Comparison of ENCODE assay signal across 13 mouse cellular contexts in genomic region chr4:143231790-143232422, GRCm38 (mm10). TPM values are rescaled to one million over a fixed set of nuclear protein-coding genes. Genes with fewer than 3 reads are reported as not detected.
DNase-seq lines count a peak whose midpoint lies in the region; ATAC-seq and TF ChIP-seq lines count a peak whose summit lies in the region.
"Had no signal": no experiment of that assay in that cellular context is flagged by ENCODE, and none has a peak within 500 bp of the region (broad histone marks: within the 10 kb centered on the region; RNA-seq: fewer than 3 reads in every experiment).

No protein-coding gene starts in this region.

- DNase-seq in forebrain, embryonic 11.5 days (ENCODE audit: low spot score), result no peak
- DNase-seq in forebrain, embryonic 10.5 days (ENCODE audit: extremely low spot score, low spot score), result no peak
- DNase-seq in lung, postnatal 0 days (ENCODE audit: low spot score), result no peak
- DNase-seq in hindbrain, embryonic 14.5 days (ENCODE audit: low spot score), result no peak
- no peak for DNase-seq in midbrain, postnatal 0 days (ENCODE audit: low spot score)
- DNase-seq in testis, postnatal 14 days (ENCODE audit: low spot score), result no peak
- no peak for DNase-seq in left cerebral cortex, adult 8-10 months (ENCODE audit: low spot score in 2 of 2)
- DNase-seq: cerebellum, adult 18-20 months; heart, postnatal 14 days; kidney, adult 2 months had no signal

- no peak for TF ChIP-seq EP300 in lung, postnatal 0 days (IDR thresholded peaks at IDR 0.05)

- H3K4me2 ChIP-seq in forebrain, embryonic 11.5 days (ENCODE audit: low read depth, low read length, severe bottlenecking), result no peak overlapping the region
- H3K4me2 ChIP-seq in lung, embryonic 15.5 days, result no peak overlapping the region
- H3K4me2 ChIP-seq in lung, postnatal 0 days (replicated peaks; ENCODE audit: low read depth, low read length), result no peak overlapping the region
- no peak overlapping the region for H3K4me2 ChIP-seq in hindbrain, embryonic 14.5 days (replicated peaks)
- H3K4me2 ChIP-seq in midbrain, postnatal 0 days (ENCODE audit: low read depth, low read length, poor library complexity, severe bottlenecking), result no peak overlapping the region
- H3K4me2 ChIP-seq: liver, embryonic 15.5 days had no signal

- WGBS in forebrain, embryonic 11.5 days, result 93% methylated on average over 10 of the region's 10 CpGs
- 91% methylated on average over 10 of the region's 10 CpGs for WGBS in forebrain, embryonic 10.5 days
- WGBS in lung, embryonic 15.5 days, result 90% methylated on average over 10 of the region's 10 CpGs
- 86% methylated on average over 10 of the region's 10 CpGs for WGBS in lung, postnatal 0 days
- 97% methylated on average over 10 of the region's 10 CpGs for WGBS in hindbrain, embryonic 14.5 days
- 92% methylated on average over 10 of the region's 10 CpGs for WGBS in midbrain, postnatal 0 days

- H3K9ac ChIP-seq in forebrain, embryonic 11.5 days (ENCODE audit: low read length), result no peak overlapping the region
- H3K9ac ChIP-seq in lung, embryonic 15.5 days, result no peak overlapping the region
- no peak overlapping the region for H3K9ac ChIP-seq in lung, postnatal 0 days (replicated peaks; ENCODE audit: low read depth)
- no peak overlapping the region for H3K9ac ChIP-seq in hindbrain, embryonic 14.5 days
- no peak overlapping the region for H3K9ac ChIP-seq in midbrain, postnatal 0 days (replicated peaks; ENCODE audit: low read length, poor library complexity, severe bottlenecking)
- H3K9ac ChIP-seq: liver, embryonic 15.5 days had no signal

- no peak overlapping the region for H3K4me3 ChIP-seq in forebrain, embryonic 11.5 days (ENCODE audit: low read depth, low read length)
- H3K4me3 ChIP-seq in forebrain, embryonic 10.5 days, result no peak overlapping the region
- no peak overlapping the region for H3K4me3 ChIP-seq in lung, embryonic 15.5 days
- no peak overlapping the region for H3K4me3 ChIP-seq in lung, postnatal 0 days (ENCODE audit: low read depth, low read length)
- H3K4me3 ChIP-seq in hindbrain, embryonic 14.5 days (replicated peaks; ENCODE audit: low read length), result no peak overlapping the region
- H3K4me3 ChIP-seq in midbrain, postnatal 0 days (ENCODE audit: low read depth, low read length), result no peak overlapping the region
- H3K4me3 ChIP-seq: liver, embryonic 15.5 days had no signal

- no peaks in the 10 kb centered on the region for H3K4me1 ChIP-seq in forebrain, embryonic 11.5 days (replicated peaks; ENCODE audit: control insufficient read depth, insufficient read depth, low read length)
- no peaks in the 10 kb centered on the region for H3K4me1 ChIP-seq in forebrain, embryonic 10.5 days
- H3K4me1 ChIP-seq in lung, embryonic 15.5 days, result no peaks in the 10 kb centered on the region
- no peaks in the 10 kb centered on the region for H3K4me1 ChIP-seq in lung, postnatal 0 days (ENCODE audit: insufficient read depth, low read depth, low read length)
- H3K4me1 ChIP-seq in hindbrain, embryonic 14.5 days (replicated peaks; ENCODE audit: control insufficient read depth, insufficient read depth, low read length), result no peaks in the 10 kb centered on the region
- H3K4me1 ChIP-seq in midbrain, postnatal 0 days (ENCODE audit: insufficient read depth, low read length), result no peaks in the 10 kb centered on the region
- H3K4me1 ChIP-seq: liver, embryonic 15.5 days had no signal

- no peaks in the 10 kb centered on the region for H3K36me3 ChIP-seq in forebrain, embryonic 11.5 days (ENCODE audit: control insufficient read depth, insufficient read depth, low read length)
- H3K36me3 ChIP-seq in forebrain, embryonic 10.5 days (replicated peaks), result no peaks in the 10 kb centered on the region
- no peaks in the 10 kb centered on the region for H3K36me3 ChIP-seq in lung, embryonic 15.5 days
- H3K36me3 ChIP-seq in lung, postnatal 0 days (ENCODE audit: insufficient read depth, low read length), result no peaks in the 10 kb centered on the region
- H3K36me3 ChIP-seq in hindbrain, embryonic 14.5 days (replicated peaks; ENCODE audit: control insufficient read depth, insufficient read depth), result no peaks in the 10 kb centered on the region
- no peaks in the 10 kb centered on the region for H3K36me3 ChIP-seq in midbrain, postnatal 0 days (ENCODE audit: insufficient read depth, low read length)
- H3K36me3 ChIP-seq: liver, embryonic 15.5 days had no signal

- H3K9me3 ChIP-seq in forebrain, embryonic 11.5 days (ENCODE audit: control insufficient read depth, low read length), result peaks cover 3% of the 10 kb centered on the region; the same call in 1 of the 2 replicates
- H3K9me3 ChIP-seq in forebrain, embryonic 10.5 days, result peaks cover 5% of the 10 kb centered on the region; the same call in 1 of the 2 replicates
- H3K9me3 ChIP-seq in lung, embryonic 15.5 days, result no peaks in the 10 kb centered on the region
- no peaks in the 10 kb centered on the region for H3K9me3 ChIP-seq in lung, postnatal 0 days (ENCODE audit: low read length)
- 0 out of 2 replicates have a peak, but pooled peaks cover 8% of the 10 kb centered on the region for H3K9me3 ChIP-seq in hindbrain, embryonic 14.5 days (ENCODE audit: control insufficient read depth, low read length)
- H3K9me3 ChIP-seq in midbrain, postnatal 0 days (ENCODE audit: low read length), result no peaks in the 10 kb centered on the region

- no peaks in the 10 kb centered on the region for H3K27me3 ChIP-seq in forebrain, embryonic 11.5 days (ENCODE audit: control insufficient read depth, insufficient read depth, low read length)
- H3K27me3 ChIP-seq in forebrain, embryonic 10.5 days (ENCODE audit: poor library complexity, severe bottlenecking), result no peaks in the 10 kb centered on the region
- no peaks in the 10 kb centered on the region for H3K27me3 ChIP-seq in lung, embryonic 15.5 days
- H3K27me3 ChIP-seq in lung, postnatal 0 days (replicated peaks; ENCODE audit: insufficient read depth, low read length), result no peaks in the 10 kb centered on the region
- H3K27me3 ChIP-seq in hindbrain, embryonic 14.5 days (ENCODE audit: control insufficient read depth, insufficient read depth, low read length), result no peaks in the 10 kb centered on the region
- no peaks in the 10 kb centered on the region for H3K27me3 ChIP-seq in midbrain, postnatal 0 days (ENCODE audit: insufficient read depth, low read length)
- H3K27me3 ChIP-seq: liver, embryonic 15.5 days had no signal

- no peak for TF ChIP-seq CTCF in lung, postnatal 0 days (IDR thresholded peaks at IDR 0.05)
- TF ChIP-seq CTCF in midbrain, postnatal 0 days (IDR thresholded peaks at IDR 0.05), result no peak

- no peak overlapping the region for H3K27ac ChIP-seq in forebrain, embryonic 11.5 days (ENCODE audit: low read depth, low read length)
- no peak overlapping the region for H3K27ac ChIP-seq in forebrain, embryonic 10.5 days
- no peak overlapping the region for H3K27ac ChIP-seq in lung, embryonic 15.5 days
- no peak overlapping the region for H3K27ac ChIP-seq in lung, postnatal 0 days (ENCODE audit: low read length)
- H3K27ac ChIP-seq in hindbrain, embryonic 14.5 days, result no peak overlapping the region
- no peak overlapping the region for H3K27ac ChIP-seq in midbrain, postnatal 0 days (ENCODE audit: low read depth, low read length)
- H3K27ac ChIP-seq: liver, embryonic 15.5 days had no signal

- ATAC-seq in forebrain, embryonic 11.5 days (replicated peaks; ENCODE audit: low FRiP score), result peak; percentile 58
- peak; percentile 49; the same call in 1 of the 2 replicates for ATAC-seq in lung, embryonic 15.5 days (ENCODE audit: borderline replicate concordance, extremely low read depth, low FRiP score, low TSS enrichment)
- ATAC-seq in lung, postnatal 0 days, result no peak
- ATAC-seq in hindbrain, embryonic 14.5 days (ENCODE audit: low FRiP score), result peak; percentile 46
- peak; percentile 63; the same call in 1 of the 2 replicates for ATAC-seq in midbrain, postnatal 0 days (ENCODE audit: low FRiP score)
- ATAC-seq: forebrain, embryonic 14.5 days had no signal

RNA-seq across cellular contexts. Expression of gene Prdm2, which starts 19.1 kb away (rescaled TPM):
- 15.5 and 17.8 TPM in 2 replicates for polyA plus RNA-seq in forebrain, embryonic 11.5 days (2014; fragmentation: Nextera tagmentation; extraction: Ambion mirVana)
- 15.2 and 16.0 TPM in 2 replicates for polyA plus RNA-seq in forebrain, embryonic 10.5 days (2016; fragmentation: Nextera tagmentation; extraction: Ambion mirVana)
- polyA plus RNA-seq in lung, embryonic 15.5 days (2015; fragmentation: Nextera tagmentation; extraction: Ambion mirVana), result 10.5 and 11.7 TPM in 2 replicates
- polyA plus RNA-seq in lung, postnatal 0 days (2015; fragmentation: Nextera tagmentation; extraction: Ambion mirVana), result 7.9 and 8.4 TPM in 2 replicates
- 15.3 and 16.1 TPM in 2 replicates for polyA plus RNA-seq in hindbrain, embryonic 14.5 days (2014; fragmentation: Nextera tagmentation; extraction: Ambion mirVana)
- total RNA-seq in midbrain, postnatal 0 days (2014; rRNA removed), result 19.1 and 25.6 TPM in 2 replicates
- polyA plus RNA-seq in midbrain, postnatal 0 days (2015; fragmentation: Nextera tagmentation; extraction: Ambion mirVana), result 9.7 and 10.9 TPM in 2 replicates
- 10 to 100 TPM; 35.9 to 40.1 (median 39.0) TPM for total RNA-seq in left cerebral cortex, adult 8-10 months (2022)
